Mouse (Mus musculus) layer of hippocampus, postnatal 14 days (tissue): ENCODE measurements at regions not wholly inside any gene's neighbourhood (a gene's known extent, or its start where the extent isn't known, plus 50 kb on each side); places are given as distances from the start of the nearest gene placed in this dataset.

Experiments
- DNase-seq, 2 experiments: peaks; one replicate each; pipeline ENCODE4 v3.0.0; 2021 to 2022; ENCODE audit warnings: low spot score in 2 of 2, mixed read lengths in 1 of 2

GRCm38 (mm10) chr6:127207308-127207707, 55.3 kb upstream of the Ccnd2 start:
- no peak for DNase-seq

GRCm38 (mm10) chr6:127213355-127213754, 61.4 kb upstream of the Ccnd2 start:
- no peak for DNase-seq

- no peak for DNase-seq
Measured at GRCm38 (mm10) chr6:127215915-127216314, 63.9 kb upstream of the Ccnd2 start.

GRCm38 (mm10) chr6:127218634-127219445, 66.8 kb upstream of the Ccnd2 start:
- no peak for DNase-seq

- DNase-seq, result no peak
Measured at GRCm38 (mm10) chr6:127219446-127219802, 67.4 kb upstream of the Ccnd2 start.

GRCm38 (mm10) chr6:127226242-127226983, 74.4 kb upstream of the Ccnd2 start:
- no peak for DNase-seq

- DNase-seq, result no peak
Measured at GRCm38 (mm10) chr6:127236510-127237109, 84.6 kb upstream of the Ccnd2 start.

- no peak for DNase-seq
Measured at GRCm38 (mm10) chr6:127237168-127237567, 85.2 kb upstream of the Ccnd2 start.

- no peak for DNase-seq
Measured at GRCm38 (mm10) chr6:127239529-127240471, 87.8 kb upstream of the Ccnd2 start.

GRCm38 (mm10) chr6:127240472-127241375, 88.7 kb upstream of the Ccnd2 start:
- DNase-seq, result no peak

- DNase-seq, result no peak
Measured at GRCm38 (mm10) chr6:127241693-127242425, 89.9 kb upstream of the Ccnd2 start.

- DNase-seq, result no peak
Measured at GRCm38 (mm10) chr6:127243032-127243431, 91.0 kb upstream of the Ccnd2 start.

- no peak for DNase-seq
Measured at GRCm38 (mm10) chr6:127245814-127246440, 93.9 kb upstream of the Ccnd2 start.

- DNase-seq, result no peak
Measured at GRCm38 (mm10) chr6:127246730-127247129, 94.7 kb upstream of the Ccnd2 start.

- DNase-seq, result no peak
Measured at GRCm38 (mm10) chr6:127247343-127247742, 95.3 kb upstream of the Ccnd2 start.

GRCm38 (mm10) chr6:127250181-127250873, 98.3 kb upstream of the Ccnd2 start:
- DNase-seq, result no peak

GRCm38 (mm10) chr6:127250874-127251670, 99.1 kb upstream of the Ccnd2 start:
- no peak for DNase-seq

GRCm38 (mm10) chr6:127251671-127251985, 99.6 kb upstream of the Ccnd2 start:
- DNase-seq, result no peak
